Mouse (Mus musculus) ZHBTc4 (cell line): ENCODE measurements around the gene Intu.

Experiments used
- DNase-seq: peaks from one replicate; pipeline ENCODE4 v3.0.0-alpha.2; 2011; ENCODE audit warnings: low read depth, low spot score

Intu gene

DNA sequence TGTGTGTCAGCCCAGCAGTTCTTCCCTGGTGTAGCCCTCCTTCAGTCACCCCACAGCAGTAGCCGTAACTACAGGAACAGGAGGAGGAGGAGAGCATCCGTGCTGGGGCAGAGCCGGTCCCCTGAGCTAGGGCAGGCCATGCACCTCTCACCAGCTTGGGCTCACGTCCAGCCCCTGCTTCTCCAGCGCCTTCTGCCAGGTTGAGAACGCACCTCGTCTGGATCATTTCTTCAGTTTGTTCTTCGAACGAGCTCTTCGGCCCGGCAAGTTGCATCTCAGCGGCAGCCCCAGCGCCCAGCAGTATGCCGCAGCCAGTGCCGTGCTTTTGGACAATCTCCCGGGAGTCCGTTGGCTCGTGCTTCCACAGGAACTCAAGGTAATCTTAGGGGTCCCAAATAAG lies 152.1 kb downstream of the Intu start:
- no peak for DNase-seq

DNA sequence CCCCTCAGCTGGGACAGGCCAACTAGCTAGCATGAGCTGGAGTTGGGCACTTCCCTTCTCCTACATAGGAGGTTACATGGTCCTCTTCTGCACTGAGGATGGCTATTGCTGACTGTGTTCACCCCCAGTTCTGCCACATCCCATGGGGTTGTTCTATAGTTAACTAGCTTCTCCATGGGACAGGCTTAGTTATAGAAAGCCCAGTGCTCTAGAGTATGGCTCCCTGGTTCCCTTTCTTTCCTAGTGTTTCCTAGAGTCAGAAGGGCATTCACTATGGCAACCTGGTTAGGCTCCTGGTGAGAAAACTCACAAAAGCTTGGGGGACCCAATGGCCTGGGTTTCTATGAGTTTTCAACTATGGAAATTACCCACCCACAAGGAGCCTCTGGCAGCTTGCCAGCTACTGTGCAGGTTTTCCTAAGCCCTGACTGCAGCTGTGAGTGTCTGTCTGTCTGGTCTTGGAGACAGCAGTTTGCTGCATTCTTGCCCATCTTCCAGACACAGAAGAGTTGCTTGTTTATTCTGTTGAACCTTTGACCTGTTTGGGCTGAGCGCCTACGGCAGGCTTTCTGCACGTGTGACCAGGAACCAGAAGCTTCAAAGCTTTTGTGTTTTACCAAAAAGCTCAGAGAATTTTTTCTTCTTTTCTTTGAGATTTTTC lies 154.9 kb downstream of the Intu start:
- no peak for DNase-seq

DNA sequence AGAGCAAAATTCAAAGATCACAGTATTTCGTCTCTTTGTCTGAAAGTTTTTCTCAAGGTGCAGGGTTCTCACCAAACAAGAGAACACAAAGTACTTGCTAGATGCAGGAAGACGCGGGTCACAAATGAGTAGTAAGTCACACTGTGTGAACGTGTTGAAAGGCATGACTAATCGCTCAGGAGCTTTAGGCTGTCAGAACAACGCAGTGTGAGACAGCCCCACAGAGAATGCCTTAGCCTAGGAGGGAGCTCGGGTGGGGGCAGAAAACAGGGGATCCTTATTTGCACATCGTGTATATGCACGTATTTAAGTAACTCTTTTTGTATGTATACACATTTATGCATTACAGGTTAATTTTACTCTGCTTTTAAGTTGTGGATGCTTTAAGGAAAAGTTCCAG lies 155.8 kb downstream of the Intu start:
- no peak for DNase-seq

DNA sequence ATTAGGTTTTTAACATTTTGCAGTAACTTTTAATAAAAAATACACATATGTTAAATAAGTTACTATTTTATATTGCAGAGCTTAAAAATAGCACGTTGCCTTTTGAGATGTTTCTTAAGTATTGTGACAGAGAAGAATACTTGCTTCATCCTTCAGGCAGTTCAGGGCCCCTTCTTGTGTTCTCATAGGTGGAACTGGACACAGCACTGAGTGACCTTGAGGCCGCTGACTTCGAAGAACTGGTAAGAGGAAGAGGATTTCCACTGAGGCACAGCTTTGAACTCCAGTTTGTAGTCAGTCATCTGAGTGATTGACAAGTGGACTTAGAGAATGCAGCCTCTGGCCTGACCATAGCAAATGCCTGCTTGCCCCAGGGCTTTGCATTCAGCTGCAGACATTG lies 156.5 kb downstream of the Intu start:
- DNase-seq = no peak

DNA sequence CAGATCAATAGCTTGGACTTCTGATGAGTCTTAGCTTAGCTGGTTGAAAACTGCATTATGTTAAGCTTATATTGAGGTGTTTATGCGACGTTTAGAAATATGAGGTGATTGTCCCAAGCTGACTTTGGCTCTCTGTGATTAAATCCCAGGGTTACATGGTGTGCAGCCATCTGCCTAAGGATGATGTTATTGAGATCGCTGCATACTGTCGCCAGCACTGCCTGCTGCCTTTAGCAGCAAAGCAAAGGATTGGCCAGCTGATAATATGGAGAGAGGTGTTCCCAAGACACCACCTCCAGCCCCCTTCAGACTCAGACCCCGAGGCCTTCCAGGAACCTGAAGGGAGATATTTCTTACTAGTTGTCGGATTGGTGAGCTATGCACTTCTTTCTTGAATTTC lies 160.5 kb downstream of the Intu start:
- DNase-seq = no peak

DNA sequence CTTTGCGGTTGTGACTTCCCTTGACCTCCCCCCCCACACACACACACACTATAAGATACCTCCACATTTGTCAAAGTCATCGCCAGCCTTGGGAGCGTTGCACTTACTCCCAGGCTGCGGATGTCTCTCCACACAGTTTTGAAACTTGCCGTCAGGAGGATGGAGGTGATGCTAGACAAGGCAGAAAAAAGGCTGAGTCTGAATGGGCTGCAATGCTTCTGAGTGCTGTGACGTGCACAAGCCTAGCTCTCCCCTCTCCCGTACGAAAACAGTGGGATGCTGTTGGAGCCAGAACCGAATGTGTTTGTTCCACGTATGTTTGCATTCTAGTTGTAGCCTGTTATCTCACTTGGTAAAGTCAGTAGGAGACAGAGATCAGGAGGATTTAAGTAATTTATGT lies 162.3 kb downstream of the Intu start:
- DNase-seq = no peak

DNA sequence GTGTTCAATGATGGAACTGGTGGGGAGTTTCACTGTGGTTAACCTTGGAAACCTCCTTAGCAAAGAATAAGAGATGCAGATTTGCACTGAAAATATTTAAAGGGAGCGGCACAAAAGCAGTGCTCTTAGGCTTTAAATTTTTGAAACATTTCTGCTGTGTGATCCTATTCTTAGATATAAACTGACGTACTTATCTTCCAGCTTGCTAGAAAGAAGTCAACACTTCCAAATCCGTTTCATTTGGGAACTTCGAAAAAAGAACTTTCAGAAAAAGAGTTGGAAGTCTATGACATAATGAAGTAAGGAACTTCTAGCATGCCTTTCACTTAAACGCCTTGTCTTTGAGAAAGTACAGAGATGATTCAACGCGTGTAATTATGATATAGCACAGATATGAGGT lies 162.9 kb downstream of the Intu start:
- no peak for DNase-seq

DNA sequence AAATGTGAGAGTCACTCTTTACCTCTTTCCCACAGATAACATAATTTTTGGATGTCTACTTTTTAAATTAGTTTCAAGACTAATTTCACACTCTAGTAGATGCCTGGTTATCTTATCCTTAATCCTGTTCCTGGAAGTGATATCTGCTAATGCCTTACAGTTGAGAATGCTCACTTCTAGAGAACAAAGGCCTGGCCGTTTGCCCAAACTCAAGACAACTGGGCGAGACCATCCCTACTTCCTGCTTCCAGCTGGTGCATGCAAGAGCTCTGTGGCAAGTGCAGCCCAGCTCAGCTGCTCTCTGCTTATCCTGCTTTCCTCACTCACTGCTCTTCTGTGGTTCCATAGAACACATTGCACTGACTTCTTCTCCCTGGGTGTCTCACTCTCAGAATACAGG lies 163.4 kb downstream of the Intu start:
- DNase-seq = peak; percentile 13

DNA sequence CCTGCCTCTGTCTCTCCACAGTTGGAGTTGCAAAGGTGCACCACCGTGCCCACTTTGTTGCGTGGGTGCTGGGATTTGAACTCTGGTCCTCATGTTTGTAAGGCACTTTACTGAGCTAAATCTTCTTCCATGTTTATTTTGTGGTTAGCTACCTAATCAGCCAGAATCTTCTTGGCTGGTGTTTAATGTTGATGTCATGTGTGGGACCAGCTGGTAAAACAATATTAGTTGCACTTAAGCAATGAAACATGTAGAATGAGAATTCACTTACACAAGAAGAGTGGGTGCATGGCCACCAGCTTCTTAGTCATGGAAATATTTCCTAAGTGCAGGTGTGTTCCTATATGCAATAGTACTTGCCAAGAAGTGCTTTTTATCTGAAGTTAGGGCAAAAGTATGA lies 164.1 kb downstream of the Intu start:
- no peak for DNase-seq

DNA sequence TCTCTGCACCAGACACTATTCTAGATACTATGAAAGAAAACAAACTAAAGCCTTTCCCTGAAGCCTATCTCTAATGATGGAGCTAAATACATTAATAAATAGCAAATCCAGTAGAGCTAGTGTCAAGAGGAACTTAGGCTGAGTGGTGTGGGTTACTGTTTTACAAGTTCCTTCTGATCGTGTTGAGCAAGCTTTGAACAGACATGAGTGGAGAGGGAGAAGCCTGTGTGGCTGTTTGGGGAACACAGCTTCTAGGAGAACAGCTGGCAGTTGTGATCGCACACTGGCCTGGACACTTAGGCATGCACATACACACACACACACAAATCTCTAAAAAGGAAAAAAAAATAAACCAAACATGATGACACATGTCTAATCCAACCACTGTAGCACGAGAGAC lies 167.7 kb downstream of the Intu start:
- no peak for DNase-seq

DNA sequence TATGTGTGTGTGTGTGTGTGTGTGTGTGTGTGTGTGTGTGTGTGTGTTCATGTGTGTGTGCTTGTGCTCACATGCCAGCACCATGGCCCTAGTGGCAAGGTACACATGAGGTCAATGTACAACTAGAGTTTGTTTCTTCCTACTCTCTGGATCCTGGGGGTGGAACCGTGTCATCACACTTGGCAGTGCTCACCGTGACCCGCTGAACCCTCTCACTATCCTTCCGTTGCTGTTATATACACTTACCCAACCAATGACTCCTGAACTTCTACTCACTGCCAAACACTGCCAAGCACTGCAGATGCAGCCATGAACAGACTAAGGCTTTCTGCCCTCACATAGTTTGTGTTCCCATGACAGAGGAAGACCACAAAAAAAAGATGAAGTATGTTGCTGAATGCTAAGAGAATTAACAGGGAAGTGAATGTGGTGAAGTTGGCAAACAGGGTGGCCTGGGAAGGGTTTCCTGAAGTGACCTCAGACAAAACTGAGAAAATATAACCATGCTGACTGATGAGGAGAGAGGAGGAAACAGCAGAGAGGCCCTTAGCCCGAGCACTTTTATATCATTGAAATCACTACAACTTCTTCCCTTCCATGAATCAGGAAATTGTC lies 173.8 kb downstream of the Intu start:
- no peak for DNase-seq

DNA sequence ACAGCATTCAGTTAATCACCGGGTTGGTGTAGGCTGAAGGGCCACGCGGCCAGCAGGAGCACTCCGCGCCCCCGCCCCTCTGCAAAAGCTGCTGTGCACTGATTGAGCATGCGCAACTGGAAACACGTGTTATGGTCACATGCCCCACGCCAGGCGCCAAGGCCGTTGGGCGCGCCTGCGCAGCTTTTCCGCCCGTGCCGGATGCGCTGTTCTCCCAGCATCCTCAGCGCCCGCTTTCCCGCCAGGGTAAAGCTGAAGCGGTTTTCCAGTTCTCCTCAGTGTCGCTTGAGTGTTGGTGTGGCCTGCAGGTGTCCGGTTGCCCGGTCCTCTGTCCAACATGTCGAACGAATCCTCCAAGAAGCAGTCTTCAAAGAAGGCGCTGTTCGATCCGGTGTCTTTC lies 177.6 kb downstream of the Intu start, which contains the start of gene Slc25a31:
Gene Slc25a31 (plus strand): TSS at position 201 of the 400 bp plus-strand sequence.
- peak; percentile 74 for DNase-seq

DNA sequence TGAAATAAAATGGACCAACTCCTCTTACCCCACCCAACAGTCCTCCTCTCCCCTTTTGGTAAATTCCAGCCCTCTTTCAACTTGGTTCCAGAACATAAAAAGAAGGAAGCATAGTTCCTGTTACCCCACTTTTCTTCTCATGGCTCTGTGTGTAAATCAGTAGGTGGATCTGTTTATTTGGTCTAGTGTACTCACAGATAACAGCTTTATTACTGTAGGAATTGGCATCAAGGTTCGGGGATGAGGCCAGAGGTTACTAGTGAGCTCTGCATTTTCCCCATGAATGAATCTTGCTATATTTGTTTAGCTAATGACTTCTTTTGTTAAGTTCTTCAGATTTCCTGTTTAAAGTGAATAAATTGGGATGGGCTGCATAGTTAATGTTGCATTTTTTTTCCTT lies 185.0 kb downstream of the Intu start:
- no peak for DNase-seq

DNA sequence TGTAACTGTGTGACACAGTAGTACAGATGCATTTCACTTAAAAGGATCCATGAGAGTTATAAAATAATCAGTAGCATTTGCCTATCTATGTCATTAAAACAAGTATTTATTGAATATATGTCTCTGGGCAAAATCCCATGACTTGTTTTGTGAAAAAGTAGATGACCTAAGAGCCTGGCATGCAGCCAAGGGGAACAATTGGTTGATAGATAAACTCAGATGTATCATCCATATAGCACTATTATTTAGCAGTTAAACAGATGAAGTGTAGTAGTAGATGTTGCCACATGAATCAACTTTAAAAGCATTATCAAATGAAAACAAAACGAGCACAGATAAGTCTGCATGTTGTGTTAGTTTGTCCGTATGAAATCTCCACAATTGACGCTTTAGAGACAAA lies 187.9 kb downstream of the Intu start:
- DNase-seq = no peak

DNA sequence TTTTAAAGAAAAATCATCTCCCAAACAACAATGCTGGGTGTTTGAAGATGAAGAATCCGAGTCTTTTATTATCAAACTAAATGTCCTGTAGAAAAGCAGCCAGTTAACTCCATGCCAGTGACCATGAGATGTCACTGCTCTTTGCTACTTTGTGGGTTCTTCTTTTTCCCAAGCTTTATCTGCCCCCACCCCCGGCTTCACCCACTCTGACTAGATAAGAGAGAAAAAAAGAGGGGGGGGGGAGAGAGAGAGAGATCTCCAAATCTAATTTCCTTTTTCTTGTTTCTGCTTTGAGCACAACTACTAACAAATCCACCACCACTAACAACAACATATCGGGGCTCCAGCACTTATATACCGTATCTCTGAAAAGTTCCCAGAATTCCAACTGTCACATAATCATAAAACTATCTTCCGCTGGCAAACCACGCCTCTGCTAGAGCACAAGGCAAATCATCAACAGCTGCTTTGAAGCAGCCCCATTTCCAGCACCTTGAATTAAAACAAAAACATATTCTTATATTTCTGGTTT lies 207.4 kb downstream of the Intu start:
- DNase-seq = no peak

DNA sequence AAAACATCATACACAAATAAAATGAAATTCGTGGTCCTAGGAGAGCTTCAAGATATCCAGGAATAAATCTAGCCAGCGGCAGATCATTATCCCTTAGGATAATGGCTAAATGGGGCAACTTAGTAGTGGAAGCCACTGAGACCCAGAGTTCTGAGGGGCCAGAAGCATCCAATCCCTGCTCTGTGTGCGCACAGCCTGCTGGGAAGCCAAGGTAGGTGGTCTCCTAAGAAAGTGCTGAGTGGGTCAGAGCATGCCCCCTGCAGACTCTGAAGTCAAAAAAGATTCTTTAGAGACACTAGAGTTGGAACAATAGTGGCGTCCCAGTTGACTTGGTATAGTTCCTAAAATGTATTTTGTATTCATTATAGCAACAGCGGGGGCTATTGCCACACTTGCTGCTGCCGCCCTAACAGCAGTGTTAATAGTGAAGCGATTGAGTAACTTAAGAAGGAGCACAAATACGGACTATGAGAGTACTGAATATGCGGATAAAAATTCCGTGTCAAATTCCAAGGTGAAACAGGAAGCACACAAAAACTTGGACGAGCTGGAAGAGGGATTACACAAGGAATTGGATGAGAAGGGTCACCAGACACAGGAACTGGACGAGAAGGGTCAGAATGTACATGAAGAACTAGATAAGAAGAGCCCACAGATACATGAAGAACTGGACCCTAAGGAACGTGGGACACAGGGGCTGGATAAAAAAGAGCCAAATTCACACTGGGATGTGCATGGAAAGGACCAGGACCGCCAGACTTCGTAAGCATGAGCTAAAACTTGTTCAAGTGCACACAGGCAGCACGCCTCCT lies 213.1 kb downstream of the Intu start, which contains the start of gene Hspa4l:
Gene Hspa4l (plus strand): TSS at position 472 of the 812 bp plus-strand sequence.
- DNase-seq = no peak

DNA sequence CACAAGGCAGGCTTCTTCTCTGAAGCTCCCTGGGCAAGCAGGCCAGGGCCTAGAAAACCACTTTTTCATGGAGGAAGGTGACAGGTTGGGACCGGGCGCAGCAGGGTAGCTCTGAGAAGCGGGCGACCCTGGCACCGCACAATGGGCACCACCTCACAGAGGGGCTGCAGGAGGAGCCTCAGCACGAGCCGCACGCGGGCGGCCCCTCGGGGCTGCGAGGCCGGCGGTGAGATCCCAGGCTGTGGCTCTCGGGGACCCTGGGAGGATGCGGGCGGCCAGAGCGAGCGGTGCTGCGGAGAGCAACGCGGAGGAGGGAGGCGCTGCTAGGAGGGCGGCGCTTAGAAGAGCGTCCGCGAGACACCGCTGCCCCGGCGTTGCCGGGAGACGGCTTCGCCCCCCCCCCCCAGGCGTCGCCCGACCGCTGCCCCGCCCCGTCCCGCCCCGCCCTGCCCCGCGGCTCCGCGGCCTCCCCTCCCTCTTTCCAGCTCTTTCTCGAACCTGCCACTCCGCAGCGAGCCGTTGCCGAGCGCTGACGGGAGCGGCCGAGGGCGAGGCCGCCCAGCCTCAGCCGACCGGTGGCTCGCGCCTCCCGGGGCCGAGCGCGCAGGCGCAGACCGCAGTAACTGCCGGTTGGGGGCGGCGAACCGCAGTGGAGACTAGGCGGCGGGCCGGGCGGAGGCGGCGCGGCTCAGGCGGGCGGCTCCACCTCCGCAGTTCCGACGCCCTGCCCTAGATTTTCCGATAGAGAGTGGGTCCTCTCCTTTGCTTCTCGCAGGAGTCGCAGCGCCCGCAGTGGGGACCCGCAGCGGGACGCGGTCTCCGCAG lies 214.0 kb downstream of the Intu start:
- peak; percentile 93 for DNase-seq

DNA sequence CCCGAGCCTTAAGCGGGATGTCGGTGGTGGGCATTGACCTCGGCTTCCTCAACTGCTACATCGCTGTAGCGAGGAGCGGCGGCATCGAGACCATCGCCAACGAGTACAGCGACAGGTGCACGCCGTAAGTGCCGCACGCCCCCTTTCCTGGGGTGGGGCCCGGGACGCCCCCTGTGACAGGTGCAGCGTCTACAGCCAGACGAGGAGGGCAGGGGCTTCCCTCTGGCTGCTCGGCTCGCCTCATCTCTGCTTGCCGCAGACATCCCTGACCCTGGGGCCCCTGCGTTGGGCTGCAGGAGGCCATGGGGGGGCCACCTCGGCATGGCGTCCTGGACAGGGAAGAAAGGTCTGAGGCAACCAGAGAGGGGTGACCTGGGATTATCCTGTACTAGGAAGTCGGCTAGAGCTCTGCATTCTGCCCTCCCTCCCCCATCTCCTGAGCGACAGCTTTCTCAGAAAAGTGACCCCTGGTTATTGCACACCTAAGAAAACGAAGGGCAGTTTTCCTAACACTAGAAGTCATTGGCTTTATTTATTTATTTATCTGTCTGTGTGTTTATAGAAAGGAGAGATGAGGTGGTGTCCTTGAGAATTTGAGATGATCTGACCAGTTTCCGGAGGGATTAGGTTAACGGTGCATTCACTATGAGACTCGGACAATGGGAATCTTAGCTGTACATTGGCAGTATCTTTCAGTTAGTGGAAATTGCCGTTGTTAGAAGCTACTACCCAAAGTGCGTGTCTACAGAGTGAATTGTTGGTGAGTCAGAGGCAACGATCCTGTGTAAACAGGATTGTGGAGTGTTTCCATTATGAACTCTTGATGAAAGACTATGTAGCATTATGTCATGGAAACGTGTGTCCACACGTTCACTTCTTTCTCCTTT lies 214.8 kb downstream of the Intu start:
- peak; percentile 2 for DNase-seq
